Mouse (Mus musculus): ENCODE results near the gene Aadac.

The Aadac gene

GRCm38 (mm10) chr3:60025417-60025816 lies at the start of gene Aadac:
Aadac (plus strand) TSS chr3:60025717.
- in situ Hi-C loops (cut with MboI; ENCODE audit: low pct_unique_long_range_greater_than_20kb in 1 of 2, low sequenced_read_pairs in 2 of 2, unreplicated experiment in 1 of 2): no loop called here

GRCm38 (mm10) chr3:60003622-60004021 lies 21.9 kb upstream of the Aadac start:
- in situ Hi-C loops (cut with MboI; ENCODE audit: low pct_unique_long_range_greater_than_20kb in 1 of 2, low sequenced_read_pairs in 2 of 2, unreplicated experiment in 1 of 2): no loop called here

DNA sequence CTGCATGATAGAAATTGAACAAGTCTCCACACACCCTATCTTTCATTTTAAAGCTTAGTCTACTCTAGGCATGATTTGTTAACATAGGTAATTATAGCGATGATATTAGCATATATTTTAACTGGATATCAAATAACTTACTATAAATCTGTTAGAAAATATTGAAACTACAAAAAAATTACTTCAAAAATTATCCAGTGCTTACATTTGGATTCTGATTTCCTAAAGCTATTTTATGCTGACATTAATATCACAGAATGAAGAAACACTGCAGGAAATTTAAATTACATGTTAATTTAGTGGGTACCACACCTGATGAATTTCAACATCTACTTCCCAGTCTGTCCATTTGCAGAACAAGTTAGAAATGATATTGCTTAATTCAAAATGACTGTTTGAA lies 19.1 kb upstream of the Aadac start, which contains the start of gene Aadacl2:
TSS of gene Aadacl2 (plus strand) at position 301 of the 400 bp plus-strand sequence.
- in situ Hi-C loops (cut with MboI; ENCODE audit: low pct_unique_long_range_greater_than_20kb in 1 of 2, low sequenced_read_pairs in 2 of 2, unreplicated experiment in 1 of 2): no loop called here

DNA sequence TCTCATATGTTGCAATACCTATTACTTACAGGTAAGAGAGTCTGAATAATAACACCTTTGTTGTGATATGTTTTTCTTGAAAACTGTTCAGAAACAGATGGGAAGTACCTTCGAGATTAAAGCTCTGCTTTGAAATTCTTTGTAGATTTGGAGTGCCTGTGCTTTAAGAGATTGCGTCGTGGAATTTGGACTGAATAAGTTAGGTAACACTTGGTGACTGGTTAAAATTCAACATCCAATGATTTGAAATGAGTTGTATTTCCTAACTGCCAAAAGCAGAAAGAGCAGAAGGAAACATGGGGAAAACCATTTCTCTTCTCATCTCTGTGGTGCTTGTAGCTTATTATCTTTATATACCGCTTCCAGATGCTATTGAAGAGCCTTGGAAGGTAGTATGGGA lies 6.0 kb downstream of the Aadac start:
- in situ Hi-C loops (cut with MboI; ENCODE audit: low pct_unique_long_range_greater_than_20kb in 1 of 2, low sequenced_read_pairs in 2 of 2, unreplicated experiment in 1 of 2): no loop called here

GRCm38 (mm10) chr3:60046221-60046913 lies 20.9 kb downstream of the Aadac start:
- in situ Hi-C loops (cut with MboI; ENCODE audit: low pct_unique_long_range_greater_than_20kb in 1 of 2, low sequenced_read_pairs in 2 of 2, unreplicated experiment in 1 of 2): no loop called here

DNA sequence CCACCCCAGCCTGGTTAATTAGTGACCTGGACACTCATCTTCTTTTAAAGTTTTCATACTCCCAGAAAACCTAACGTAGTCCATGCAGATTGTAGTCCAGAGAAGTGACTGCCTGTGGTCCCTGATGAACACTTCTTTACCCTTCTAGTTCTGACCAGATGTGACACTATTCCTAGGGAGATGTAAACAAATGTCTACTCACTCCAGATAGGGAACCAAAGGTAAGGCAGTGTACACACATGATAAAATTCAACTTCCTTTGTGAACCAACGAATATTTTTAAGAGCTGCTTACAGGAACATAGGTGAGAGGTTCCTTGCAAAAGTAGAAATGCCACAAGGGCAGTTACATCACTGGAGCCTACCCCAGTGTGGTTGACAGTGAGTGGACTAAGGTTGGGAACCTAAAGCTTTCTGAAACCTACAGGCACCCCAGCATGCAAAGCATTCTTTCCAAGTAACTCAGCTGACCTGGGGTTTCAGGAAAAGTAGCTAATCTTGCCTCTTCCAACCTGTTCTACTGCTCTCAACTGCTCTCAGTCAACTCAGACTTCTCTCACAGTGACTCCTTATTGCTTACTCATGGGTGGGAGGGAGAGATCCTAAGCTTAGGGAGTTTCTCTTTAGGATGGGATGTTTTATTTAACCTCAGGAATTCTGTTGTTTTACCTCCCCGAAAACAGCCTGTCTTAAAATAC lies 27.9 kb downstream of the Aadac start:
- in situ Hi-C loops (cut with MboI; ENCODE audit: low pct_unique_long_range_greater_than_20kb in 1 of 2, low sequenced_read_pairs in 2 of 2, unreplicated experiment in 1 of 2): loop anchor here in 1 of 2 experiments (25.0 kb wide), 1 partner anchor 191 kb away; the partner anchor contains the start of gene Gm8298

- in situ Hi-C loops (cut with MboI; ENCODE audit: low pct_unique_long_range_greater_than_20kb in 1 of 2, low sequenced_read_pairs in 2 of 2, unreplicated experiment in 1 of 2): loop anchor here in 1 of 2 experiments (25.0 kb wide), 1 partner anchor 192 kb away; the partner anchor contains the start of gene Gm8298
These were observed 28.4 kb downstream of the Aadac start for GRCm38 (mm10) chr3:60053931-60054330.

- in situ Hi-C loops (cut with MboI; ENCODE audit: low pct_unique_long_range_greater_than_20kb in 1 of 2, low sequenced_read_pairs in 2 of 2, unreplicated experiment in 1 of 2): loop anchor here in 1 of 2 experiments (25.0 kb wide), 1 partner anchor 194 kb away; the partner anchor contains the start of gene Gm8298
These were observed 30.9 kb downstream of the Aadac start for GRCm38 (mm10) chr3:60056451-60056850.

DNA sequence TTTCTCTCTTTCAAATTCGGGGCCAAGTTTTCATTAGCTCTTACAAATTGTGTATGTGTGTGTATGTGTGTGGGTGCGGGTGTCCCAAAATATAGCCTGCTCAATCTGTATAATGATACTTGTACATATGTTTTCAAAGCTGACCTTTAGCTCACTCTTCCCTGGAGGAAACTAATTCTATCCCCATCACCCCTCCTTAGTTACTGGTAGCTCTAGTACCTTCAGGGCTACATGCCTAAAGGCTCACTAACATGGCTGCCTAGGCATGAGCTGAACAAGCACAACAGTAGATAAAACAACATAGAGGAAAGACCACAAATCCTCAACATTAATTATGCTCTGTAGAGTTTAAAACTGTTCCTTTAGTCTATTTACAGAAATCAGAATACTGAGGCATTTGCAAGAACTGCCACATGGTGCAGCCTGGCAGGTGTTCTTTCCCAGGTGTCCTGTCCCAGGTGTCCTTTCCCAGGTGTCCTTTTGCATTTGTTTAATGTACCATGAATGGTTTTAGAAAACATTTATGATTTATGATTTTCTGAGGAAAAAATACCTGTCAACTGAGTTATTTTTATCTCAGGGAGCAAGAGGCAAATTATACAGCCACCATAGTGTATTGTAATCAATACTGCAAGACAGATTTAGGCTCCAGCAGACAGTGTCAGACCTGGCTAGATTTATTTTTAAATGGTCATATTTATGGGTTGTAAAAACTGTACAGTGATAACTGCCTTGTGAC lies 31.7 kb downstream of the Aadac start:
- in situ Hi-C loops (cut with MboI; ENCODE audit: low pct_unique_long_range_greater_than_20kb in 1 of 2, low sequenced_read_pairs in 2 of 2, unreplicated experiment in 1 of 2): loop anchor here in 1 of 2 experiments (25.0 kb wide), 1 partner anchor 195 kb away; the partner anchor contains the start of gene Gm8298

GRCm38 (mm10) chr3:60057809-60058082 lies 32.2 kb downstream of the Aadac start:
- in situ Hi-C loops (cut with MboI; ENCODE audit: low pct_unique_long_range_greater_than_20kb in 1 of 2, low sequenced_read_pairs in 2 of 2, unreplicated experiment in 1 of 2): loop anchor here in 1 of 2 experiments (25.0 kb wide), 1 partner anchor 195 kb away; the partner anchor contains the start of gene Gm8298

GRCm38 (mm10) chr3:60078883-60079415 lies 53.4 kb downstream of the Aadac start:
- in situ Hi-C loops (cut with MboI; ENCODE audit: low pct_unique_long_range_greater_than_20kb in 1 of 2, low sequenced_read_pairs in 2 of 2, unreplicated experiment in 1 of 2): no loop called here

DNA sequence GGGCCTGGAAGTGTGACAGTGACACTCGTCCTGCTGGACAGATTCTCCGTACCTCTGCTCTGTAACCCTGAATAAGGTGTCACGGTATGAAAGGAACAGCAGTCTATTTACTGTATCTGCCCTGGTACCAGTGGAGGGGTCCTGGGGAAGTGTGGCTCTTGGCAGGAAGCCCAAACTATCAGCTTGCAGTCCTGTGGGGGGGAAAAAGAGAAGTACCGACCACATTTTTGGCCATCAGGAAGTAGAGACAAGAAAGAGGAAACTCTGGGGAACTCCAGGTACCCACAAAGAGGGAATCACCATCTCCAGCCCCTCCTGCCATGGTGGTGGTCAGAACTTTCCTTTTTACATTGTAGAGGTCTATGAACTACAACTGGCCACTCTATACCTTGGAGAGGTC lies 55.1 kb downstream of the Aadac start:
- in situ Hi-C loops (cut with MboI; ENCODE audit: low pct_unique_long_range_greater_than_20kb in 1 of 2, low sequenced_read_pairs in 2 of 2, unreplicated experiment in 1 of 2): no loop called here

DNA sequence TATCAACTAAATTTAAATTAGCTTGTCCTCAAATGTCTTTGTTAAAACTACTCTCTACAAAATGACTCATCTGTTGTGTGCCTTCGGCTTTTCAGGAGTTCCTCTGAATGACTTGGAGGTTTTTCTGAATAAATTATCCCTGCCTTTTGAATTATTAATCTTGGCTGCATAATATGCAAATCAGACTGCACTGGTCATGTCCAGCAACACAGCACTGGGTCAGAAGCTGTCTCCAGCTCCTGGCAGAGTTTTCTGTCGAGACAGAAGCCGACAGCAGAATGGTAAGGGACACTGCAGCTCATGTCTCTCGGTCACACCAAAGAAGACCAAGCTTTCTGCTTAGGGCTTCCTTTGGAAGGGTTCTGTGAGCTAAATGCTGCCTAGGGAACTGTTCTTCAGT lies 56.1 kb downstream of the Aadac start, which contains the start of gene Sucnr1:
TSS of gene Sucnr1 (plus strand) at position 222 of the 400 bp plus-strand sequence.
- in situ Hi-C loops (cut with MboI; ENCODE audit: low pct_unique_long_range_greater_than_20kb in 1 of 2, low sequenced_read_pairs in 2 of 2, unreplicated experiment in 1 of 2): no loop called here

- in situ Hi-C loops (cut with MboI; ENCODE audit: low pct_unique_long_range_greater_than_20kb in 1 of 2, low sequenced_read_pairs in 2 of 2, unreplicated experiment in 1 of 2): no loop called here
These were observed 57.2 kb downstream of the Aadac start for GRCm38 (mm10) chr3:60082746-60083145.

- in situ Hi-C loops (cut with MboI; ENCODE audit: low pct_unique_long_range_greater_than_20kb in 1 of 2, low sequenced_read_pairs in 2 of 2, unreplicated experiment in 1 of 2): no loop called here
These were observed 60.2 kb downstream of the Aadac start for GRCm38 (mm10) chr3:60085729-60086128.
